9 mouse cellular contexts compared by ENCODE assay signal in genomic region chr5:125052603-125053488, GRCm38 (mm10). TPM values are rescaled to one million over a fixed set of nuclear protein-coding genes. Genes with fewer than 3 reads are reported as not detected.
A peak's percentile ranks its signal among the peaks of the same experiment; 100 is the strongest.
DNase-seq lines count a peak whose midpoint lies in the region; ATAC-seq and TF ChIP-seq lines count a peak whose summit lies in the region.
"Had no signal": no experiment of that assay in that cellular context is flagged by ENCODE, and none has a peak within 500 bp of the region (broad histone marks: within the 10 kb centered on the region; RNA-seq: fewer than 3 reads in every experiment).

No protein-coding gene starts in this region.

- H3K4me3 ChIP-seq in embryonic facial prominence, embryonic 13.5 days: no peak overlapping the region
- no peak overlapping the region for H3K4me3 ChIP-seq in heart, embryonic 14.5 days (ENCODE audit: control insufficient read depth in 1 of 2, insufficient read depth in 1 of 2, low read depth in 1 of 2, low read length in 2 of 2)
- no peak overlapping the region for H3K4me3 ChIP-seq in limb, embryonic 15.5 days
- H3K4me3 ChIP-seq in olfactory bulb, adult 2 months (ENCODE audit: insufficient read depth, low read depth, low read length): peak overlapping the region; percentile 13; the same call in 1 of the 2 replicates
- H3K4me3 ChIP-seq: neural tube, embryonic 12.5 days had no signal

- H3K36me3 ChIP-seq in embryonic facial prominence, embryonic 13.5 days: peaks cover 86% of the 10 kb centered on the region
- H3K36me3 ChIP-seq in heart, embryonic 14.5 days (ENCODE audit: control insufficient read depth, insufficient read depth, low read length): peaks cover 52% of the 10 kb centered on the region
- H3K36me3 ChIP-seq in limb, embryonic 15.5 days: peaks cover 71% of the 10 kb centered on the region

- H3K4me2 ChIP-seq in embryonic facial prominence, embryonic 13.5 days: no peak overlapping the region
- no peak overlapping the region for H3K4me2 ChIP-seq in heart, embryonic 14.5 days (ENCODE audit: low read length)
- no peak overlapping the region for H3K4me2 ChIP-seq in limb, embryonic 15.5 days
- H3K4me2 ChIP-seq: neural tube, embryonic 12.5 days had no signal

- 0 out of 2 replicates have a peak overlapping the region, but pooled peaks have one; percentile 33 for H3K9ac ChIP-seq in embryonic facial prominence, embryonic 13.5 days
- no peak overlapping the region for H3K9ac ChIP-seq in heart, embryonic 14.5 days (ENCODE audit: low read length)
- H3K9ac ChIP-seq in limb, embryonic 15.5 days: no peak overlapping the region; the same call in 1 of the 2 replicates
- H3K9ac ChIP-seq: neural tube, embryonic 12.5 days had no signal

- H3K4me1 ChIP-seq in embryonic facial prominence, embryonic 13.5 days: peaks cover 33% of the 10 kb centered on the region
- peaks cover 53 to 65% of the 10 kb centered on the region in 2 experiments for H3K4me1 ChIP-seq in heart, embryonic 14.5 days (ENCODE audit: control insufficient read depth in 2 of 2, insufficient read depth in 2 of 2, low read length in 2 of 2)
- peaks cover 55% of the 10 kb centered on the region for H3K4me1 ChIP-seq in limb, embryonic 15.5 days
- peaks cover 74% of the 10 kb centered on the region for H3K4me1 ChIP-seq in olfactory bulb, adult 2 months (ENCODE audit: control insufficient read depth, insufficient read depth, low read length)

- no peak overlapping the region for H3K27ac ChIP-seq in embryonic facial prominence, embryonic 13.5 days
- H3K27ac ChIP-seq in heart, embryonic 14.5 days (replicated peaks in 1 of 2; ENCODE audit: control insufficient read depth in 1 of 2, insufficient read depth in 1 of 2, low read depth in 2 of 2, low read length in 2 of 2): peak overlapping the region; percentile 21 to 60
- H3K27ac ChIP-seq in limb, embryonic 15.5 days: peak overlapping the region; percentile 39
- H3K27ac ChIP-seq in olfactory bulb, adult 2 months (ENCODE audit: insufficient read depth, low read depth, low read length): peak overlapping the region; percentile 86
- H3K27ac ChIP-seq: neural tube, embryonic 12.5 days had no signal

- WGBS in embryonic facial prominence, embryonic 13.5 days: 59% methylated on average over 23 of the region's 23 CpGs
- 55% methylated on average over 23 of the region's 23 CpGs for WGBS in heart, embryonic 14.5 days
- WGBS in limb, embryonic 15.5 days: 54% methylated on average over 23 of the region's 23 CpGs
- 33% methylated on average over 23 of the region's 23 CpGs for WGBS in olfactory bulb, adult 2 months

- peak; percentile 64; the same call in 1 of the 2 replicates for ATAC-seq in cerebellum, adult (ENCODE audit: insufficient number of reproducible peaks, low FRiP score, low TSS enrichment)
- no peak for ATAC-seq in embryonic facial prominence, embryonic 13.5 days (ENCODE audit: insufficient number of reproducible peaks, insufficient read depth, low FRiP score, low TSS enrichment, low read depth)
- peak; percentile 44 for ATAC-seq in heart, embryonic 14.5 days (ENCODE audit: insufficient number of reproducible peaks, insufficient read depth, low FRiP score, low read depth)
- no peak for ATAC-seq in limb, embryonic 15.5 days (ENCODE audit: insufficient number of reproducible peaks, low FRiP score, low TSS enrichment, low read depth)
- no peak for ATAC-seq in activated CD4-positive, CD25-positive, alpha-beta regulatory T cell, adult 4 months

- no peak for TF ChIP-seq POLR2A in olfactory bulb, adult 2 months (IDR thresholded peaks at IDR 0.05; ENCODE audit: insufficient read depth, low read depth, low read length)

- no peak for DNase-seq in cerebellum, postnatal 4 days (ENCODE audit: low spot score in 2 of 2)
- peak; percentile 94 to 97 for DNase-seq in adrenal gland, adult (ENCODE audit: inconsistent age in 2 of 2, low spot score in 1 of 2)

- H3K9me3 ChIP-seq in embryonic facial prominence, embryonic 13.5 days: no peaks in the 10 kb centered on the region
- no peaks in the 10 kb centered on the region for H3K9me3 ChIP-seq in heart, embryonic 14.5 days (ENCODE audit: control insufficient read depth, low read length)
- no peaks in the 10 kb centered on the region for H3K9me3 ChIP-seq in limb, embryonic 15.5 days
- H3K9me3 ChIP-seq: neural tube, embryonic 12.5 days had no signal

- TF ChIP-seq CTCF in olfactory bulb, adult 2 months (IDR thresholded peaks at IDR 0.05; ENCODE audit: insufficient read depth, low read depth, low read length): no peak

- H3K27me3 ChIP-seq in embryonic facial prominence, embryonic 13.5 days: no peaks in the 10 kb centered on the region
- H3K27me3 ChIP-seq in heart, embryonic 14.5 days (ENCODE audit: control insufficient read depth, insufficient read depth, low read length): no peaks in the 10 kb centered on the region
- H3K27me3 ChIP-seq in limb, embryonic 15.5 days: no peaks in the 10 kb centered on the region
- H3K27me3 ChIP-seq: neural tube, embryonic 12.5 days had no signal

RNA-seq across cellular contexts. Expression of gene Rflna, which starts 49.8 kb away (rescaled TPM):
- 24.8 and 34.6 TPM in 2 replicates for polyA plus RNA-seq in embryonic facial prominence, embryonic 13.5 days (2015; fragmentation: Nextera tagmentation; extraction: Ambion mirVana)
- polyA plus RNA-seq in heart, embryonic 14.5 days (2014; fragmentation: Nextera tagmentation; extraction: Ambion mirVana): 1.3 and 1.6 TPM in 2 replicates
- polyA plus RNA-seq in limb, embryonic 15.5 days (2015; fragmentation: Nextera tagmentation; extraction: Ambion mirVana): 36.9 and 40.7 TPM in 2 replicates
- polyA plus RNA-seq in olfactory bulb, adult 2 months (2012; ENCODE audit: insufficient read depth, insufficient read length, low replicate concordance, missing spikeins): not detected in 2 replicates
- under 1 TPM in 1 of 2 experiments, not detected in 1; 0.61 TPM for polyA plus RNA-seq in activated CD4-positive, CD25-positive, alpha-beta regulatory T cell, adult 4 months (2017; shearing (Covaris generic))

Comparison
In these comparisons a context has a peak if more than half of its experiments do, and no peak if none do; other contexts are left out.
1. ATAC-seq: peak in cerebellum, adult (single experiment) and heart, embryonic 14.5 days (single experiment); none in embryonic facial prominence, embryonic 13.5 days (single experiment), limb, embryonic 15.5 days (single experiment) and activated CD4-positive, CD25-positive, alpha-beta regulatory T cell, adult 4 months (single experiment).
2. DNase-seq: peak in adrenal gland, adult (2 of 2); none in cerebellum, postnatal 4 days (0 of 2).